Mouse (Mus musculus) MEL (cell line): ENCODE results near the gene Bcl7c.

Experiments
- CTCF ChIP-seq, 3 experiments: IDR thresholded peaks in 2 of 3; conservative IDR thresholded peaks in 1 of 3; 2 replicates each; pipeline ENCODE4 v1.5.1; 2011 to 2012; ENCODE audit warnings: low read length in 3 of 3, low read depth in 2 of 3, mild to moderate bottlenecking in 2 of 3, improper control_type of control experiment in 1 of 3, inconsistent platforms in 1 of 3, mixed read lengths in 1 of 3, moderate library complexity in 1 of 3; ENCODE audit not compliant: control insufficient read depth in 1 of 3, insufficient read depth in 1 of 3, poor library complexity in 1 of 3, severe bottlenecking in 1 of 3
- GATA1 ChIP-seq: IDR thresholded peaks from 2 replicates; pipeline ENCODE4 v1.6.1; 2011; ENCODE audit warnings: low read depth, low read length, improper control_type of control experiment
- JUND ChIP-seq: IDR thresholded peaks from 2 replicates; pipeline ENCODE4 v1.6.1; 2011; ENCODE audit warnings: low read depth, mild to moderate bottlenecking, improper control_type of control experiment, low read length
- KAT2A ChIP-seq: conservative IDR thresholded peaks from 2 replicates; pipeline ENCODE4 v1.6.1; 2012; ENCODE audit warnings: low read depth, low read length, improper control_type of control experiment, inconsistent platforms
- POLR2AphosphoS2 ChIP-seq: IDR thresholded peaks from 2 replicates; pipeline ENCODE4 v1.6.1; 2011; ENCODE audit warnings: low read length, improper control_type of control experiment
- TCF12 ChIP-seq: IDR thresholded peaks from 2 replicates; pipeline ENCODE4 v1.6.1; 2014; ENCODE audit warnings: low read depth, mild to moderate bottlenecking, inconsistent platforms, low read length, improper control_type of control experiment, moderate library complexity
- USF1 ChIP-seq: IDR thresholded peaks from 2 replicates; pipeline ENCODE4 v1.6.1; 2014; ENCODE audit warnings: low read depth, mild to moderate bottlenecking, inconsistent platforms, low read length, improper control_type of control experiment, moderate library complexity

- TF ChIP-seq KAT2A = no peak
- no peak for TF ChIP-seq POLR2AphosphoS2
- no peak for TF ChIP-seq CTCF (IDR thresholded peaks at IDR 0.05 in 2 of 3, conservative IDR thresholded peaks at IDR 0.05 in 1 of 3; ENCODE audit: control insufficient read depth in 1 of 3, insufficient read depth in 1 of 3, low read depth in 2 of 3, low read length in 3 of 3, poor library complexity in 1 of 3, severe bottlenecking in 1 of 3)
- no peak for TF ChIP-seq JUND
- TF ChIP-seq TCF12 = no peak
- TF ChIP-seq GATA1 = no peak
- no peak for TF ChIP-seq USF1
Observed at GRCm38 (mm10) chr7:127707045-127707956, 1.4 kb downstream of the Bcl7c start.
